Mouse (Mus musculus) megakaryocyte-erythroid progenitor cell, adult 5-6 weeks (primary cell): ENCODE measurements around the gene Sapcd1. TPM values are rescaled to one million over a fixed set of nuclear protein-coding genes. Genes with fewer than 3 reads are reported as not detected.

Experiments used
- ATAC-seq: replicated peaks from 2 replicates; pipeline ENCODE4 v1.8.0; 2016; ENCODE audit warnings: mild to moderate bottlenecking, inconsistent platforms; ENCODE audit not compliant: severe bottlenecking, poor library complexity, low FRiP score, low TSS enrichment
- total RNA-seq, 2 experiments: library from RNA; stranded (forward) in 1 of 2; stranded (reverse) in 1 of 2; fragments of 200-1000, 215-1000 nt in 1 of 2; fragments of >200 nt in 1 of 2; fragmentation: Nextera tagmentation in 1 of 2; gene quantifications; 2 replicates each; pipeline ENCODE4 v1.2.3; 2014 to 2017

Gene Sapcd1
- 9.4 and 14.7 TPM in 2 replicates for total RNA-seq (2014; fragmentation: Nextera tagmentation)
- total RNA-seq (2017), result 4.2 TPM in 1 of 2 replicates, not detected in the other

DNA sequence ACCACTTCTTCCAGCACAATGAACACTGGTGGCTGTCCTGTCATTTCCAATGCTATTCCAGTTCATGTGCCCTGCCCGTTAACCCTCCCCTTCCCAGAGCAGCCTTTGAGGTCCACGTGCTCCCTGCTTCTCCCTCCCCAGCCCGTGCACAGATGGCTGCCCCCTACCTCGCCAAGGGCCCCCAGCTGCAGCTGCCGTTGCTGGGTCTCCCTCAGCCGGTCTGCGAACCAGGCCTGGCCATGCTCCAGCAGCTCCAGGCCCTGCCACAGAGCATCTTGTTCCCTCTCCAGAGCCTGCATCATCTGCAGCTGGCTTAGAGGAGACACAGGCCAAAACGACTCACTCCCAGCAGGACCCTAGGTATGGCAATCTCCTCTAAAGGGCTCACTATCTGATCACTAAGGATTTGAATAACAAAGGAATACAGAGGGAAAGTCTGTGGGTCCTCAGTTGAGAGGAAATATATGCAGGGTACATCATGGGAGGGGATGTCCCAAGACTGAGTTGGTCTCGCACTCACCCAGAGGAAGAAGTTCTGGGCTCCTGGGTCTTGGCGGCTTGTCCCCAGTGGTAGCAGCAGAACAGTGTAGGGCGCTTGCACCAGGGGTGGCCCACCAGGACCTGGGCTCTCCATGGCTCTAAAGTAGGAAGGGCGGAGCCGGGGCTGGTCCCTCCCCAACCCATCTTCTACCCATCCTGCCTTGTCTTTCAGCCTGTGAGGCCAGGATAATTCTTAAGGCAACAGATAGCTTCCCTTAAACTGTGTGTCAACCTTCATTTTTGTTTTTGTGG is at the start of gene Sapcd1:
Gene Sapcd1 (minus strand): TSS at position 740 of the 792 bp plus-strand sequence.
- 0 out of 2 replicates have a peak, but pooled peaks have one; percentile 15 for ATAC-seq

DNA sequence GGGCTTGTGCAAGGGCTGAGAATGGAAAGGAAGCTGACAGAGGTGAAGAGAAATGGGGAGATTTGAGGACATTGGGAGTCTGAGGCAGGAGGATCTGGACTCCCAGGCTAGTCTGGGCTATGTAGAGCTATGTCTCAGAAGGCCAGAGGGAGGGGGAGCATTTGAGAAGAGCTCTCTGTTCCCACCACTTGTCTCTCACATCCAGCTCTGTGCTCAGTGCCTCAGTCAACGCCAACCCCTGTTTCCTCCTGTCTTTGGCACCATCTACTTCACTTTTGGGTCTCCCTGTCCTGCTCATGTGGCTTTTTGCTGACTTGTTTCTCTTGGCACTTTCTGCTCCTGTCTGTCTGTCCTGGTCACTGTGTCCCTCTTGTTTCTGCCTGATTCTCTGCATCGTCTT is 49.5 kb upstream of the Sapcd1 start:
- no peak for ATAC-seq

DNA sequence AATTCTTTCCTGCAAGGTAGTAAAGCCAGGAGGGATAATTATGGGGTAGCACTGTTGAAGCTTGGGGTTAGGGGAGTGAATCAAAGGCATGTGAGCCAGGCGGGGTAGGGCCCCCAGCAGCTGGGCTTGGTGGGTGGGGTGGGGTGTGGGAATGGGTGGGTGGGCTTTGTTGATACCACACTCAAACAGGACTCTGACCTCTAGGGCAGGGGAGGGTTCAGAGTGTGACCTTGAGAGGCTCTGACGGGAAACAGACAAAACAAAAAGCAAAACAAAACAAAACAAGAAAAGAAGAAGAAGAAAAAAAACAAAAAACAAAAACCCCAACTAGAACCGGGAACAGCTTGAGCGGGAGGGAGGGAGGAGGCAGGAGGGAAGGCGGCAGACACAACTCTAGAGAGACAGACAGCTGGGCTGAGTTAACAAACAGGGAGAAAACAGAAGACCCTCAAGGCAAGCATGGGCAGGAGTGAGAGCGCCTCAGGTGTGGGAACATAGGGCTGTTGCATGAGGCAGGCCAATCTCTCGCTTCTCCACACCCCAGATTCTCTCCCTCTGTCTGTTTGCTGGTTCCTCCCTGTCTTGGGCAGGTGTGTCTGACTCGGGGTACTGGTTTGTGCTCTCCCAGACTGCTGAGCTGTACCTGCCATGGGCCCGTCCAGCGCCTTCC is 48.8 kb upstream of the Sapcd1 start, which contains the start of gene Ly6g6e:
Gene Ly6g6e (plus strand): TSS at position 396 of the 670 bp plus-strand sequence.
- ATAC-seq, result no peak

DNA sequence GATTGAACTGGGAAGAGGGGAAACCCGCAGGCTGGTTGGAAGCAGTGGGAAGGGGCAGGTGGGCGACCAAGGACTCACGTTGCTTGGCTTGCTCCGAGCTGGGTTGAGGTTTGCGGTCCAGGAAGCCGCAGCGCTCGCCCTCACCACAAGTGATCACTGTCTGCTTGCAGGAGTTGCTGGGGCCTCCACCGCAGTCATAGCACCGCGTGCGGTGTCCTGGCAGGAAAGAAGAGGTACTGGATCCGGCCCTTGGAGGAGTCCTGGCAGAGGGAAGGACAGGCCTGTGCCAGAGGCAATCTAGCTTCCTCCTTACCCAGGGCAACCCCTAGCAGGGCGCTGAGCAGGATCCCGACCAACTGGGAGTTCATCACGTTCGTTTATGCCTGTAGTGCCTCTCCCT is 46.3 kb upstream of the Sapcd1 start:
- no peak for ATAC-seq

DNA sequence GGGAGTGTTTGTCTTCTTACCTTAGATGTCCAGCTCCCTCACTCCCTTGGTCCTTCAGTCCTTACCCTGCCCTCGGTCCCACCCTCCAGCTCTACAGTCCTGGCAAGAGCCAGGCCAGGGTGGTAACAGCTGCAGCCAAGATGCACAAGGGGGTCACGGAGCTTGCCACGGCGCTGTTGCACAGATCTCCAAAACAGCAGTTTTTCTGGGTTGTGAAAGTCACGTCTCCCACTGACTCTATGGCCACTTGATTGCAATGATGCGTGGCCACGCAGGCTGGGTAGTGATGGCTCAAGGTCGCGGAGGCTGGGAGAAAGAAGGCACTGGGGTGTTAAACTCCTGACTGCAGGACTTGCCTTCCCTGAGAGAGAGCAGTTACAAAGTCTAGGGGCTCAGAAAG is 43.6 kb upstream of the Sapcd1 start:
- ATAC-seq, result no peak

DNA sequence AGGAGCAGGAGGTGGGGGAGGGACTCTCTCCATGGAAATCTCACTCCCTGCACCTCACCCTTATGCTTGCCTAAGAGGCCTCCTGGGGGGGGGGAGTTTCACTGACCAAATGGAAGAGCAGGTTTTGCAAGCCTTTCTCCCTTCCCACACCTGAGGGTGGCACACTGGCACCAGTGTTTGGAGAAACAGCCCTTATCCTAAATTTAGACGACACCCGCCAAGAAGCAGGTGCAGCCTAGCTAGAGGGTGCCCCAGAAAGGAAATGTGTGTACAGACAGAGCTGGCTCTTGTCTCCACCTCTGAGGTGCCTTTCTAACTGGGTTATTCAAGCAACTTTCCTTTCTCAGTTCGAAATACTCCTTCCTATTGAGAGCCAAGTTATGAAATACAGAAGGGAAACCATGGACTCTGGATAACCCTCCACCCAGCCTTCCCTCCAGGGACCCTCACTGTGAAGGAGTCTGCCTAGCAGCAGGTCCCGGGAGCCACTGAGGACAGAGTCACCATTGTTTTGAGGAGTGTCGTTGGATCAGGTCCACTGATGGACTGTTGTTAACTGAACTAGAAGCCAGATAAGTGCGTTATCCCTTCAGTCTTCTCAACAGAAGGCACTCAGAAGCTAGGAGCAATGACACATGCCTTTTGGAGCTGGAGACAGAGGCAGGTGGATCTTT is 42.9 kb upstream of the Sapcd1 start:
- 0 out of 2 replicates have a peak, but pooled peaks have one; percentile 22 for ATAC-seq

DNA sequence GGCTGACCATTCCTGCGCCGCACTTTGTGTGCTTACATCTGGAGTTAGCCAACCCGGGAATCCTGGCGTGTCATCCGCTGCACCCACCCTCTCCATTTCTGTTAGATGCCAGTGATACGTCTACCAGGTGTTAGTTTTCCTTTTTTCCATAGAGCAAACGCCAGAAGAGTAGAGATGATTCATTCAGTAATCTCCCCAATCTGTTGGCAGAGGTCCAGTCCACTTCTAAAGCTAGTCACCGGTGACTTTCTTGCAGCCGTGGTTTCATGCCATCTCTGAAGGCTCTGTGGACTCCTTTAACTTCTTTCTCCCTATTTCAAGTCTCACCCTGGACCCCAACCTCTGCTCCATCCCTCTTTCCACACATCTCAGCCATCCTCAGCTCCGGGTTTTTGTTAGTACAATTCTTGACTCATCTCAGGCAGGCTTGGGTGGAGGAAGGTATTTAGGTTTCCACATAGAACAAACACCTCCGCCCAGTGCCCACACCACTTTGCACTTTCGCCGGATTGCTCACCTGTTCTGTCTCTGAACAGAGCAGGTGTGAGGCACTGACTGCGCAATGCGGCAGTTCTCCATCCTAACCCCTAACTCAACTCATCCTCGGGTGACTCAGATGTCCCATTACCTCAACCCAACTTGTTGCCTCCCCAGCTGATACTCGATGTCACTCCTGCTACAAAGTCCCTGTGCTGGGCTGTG is 40.5 kb upstream of the Sapcd1 start:
- no peak for ATAC-seq

DNA sequence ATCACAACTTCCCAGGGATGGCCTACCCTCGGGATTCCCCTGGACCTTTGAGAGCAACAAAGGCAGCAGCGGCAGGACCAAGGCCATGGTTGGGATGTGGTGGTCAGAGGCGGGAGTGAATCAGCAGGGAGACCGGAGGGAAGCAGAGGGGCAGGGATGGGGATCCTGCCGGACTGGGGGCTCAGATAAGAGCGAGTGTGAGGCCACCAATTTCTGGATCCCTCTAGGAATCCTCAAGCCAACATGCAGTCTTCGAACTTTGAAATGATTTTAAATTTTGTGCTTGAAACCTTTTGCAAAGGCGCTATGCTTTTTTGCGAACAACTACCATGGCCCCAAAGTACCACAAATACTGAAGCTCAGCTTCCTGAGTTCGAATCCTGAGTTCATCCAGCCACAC is 38.3 kb upstream of the Sapcd1 start, which contains the start of gene Mpig6b:
Gene Mpig6b (minus strand): TSS at position 101 of the 400 bp plus-strand sequence.
- ATAC-seq, result no peak

DNA sequence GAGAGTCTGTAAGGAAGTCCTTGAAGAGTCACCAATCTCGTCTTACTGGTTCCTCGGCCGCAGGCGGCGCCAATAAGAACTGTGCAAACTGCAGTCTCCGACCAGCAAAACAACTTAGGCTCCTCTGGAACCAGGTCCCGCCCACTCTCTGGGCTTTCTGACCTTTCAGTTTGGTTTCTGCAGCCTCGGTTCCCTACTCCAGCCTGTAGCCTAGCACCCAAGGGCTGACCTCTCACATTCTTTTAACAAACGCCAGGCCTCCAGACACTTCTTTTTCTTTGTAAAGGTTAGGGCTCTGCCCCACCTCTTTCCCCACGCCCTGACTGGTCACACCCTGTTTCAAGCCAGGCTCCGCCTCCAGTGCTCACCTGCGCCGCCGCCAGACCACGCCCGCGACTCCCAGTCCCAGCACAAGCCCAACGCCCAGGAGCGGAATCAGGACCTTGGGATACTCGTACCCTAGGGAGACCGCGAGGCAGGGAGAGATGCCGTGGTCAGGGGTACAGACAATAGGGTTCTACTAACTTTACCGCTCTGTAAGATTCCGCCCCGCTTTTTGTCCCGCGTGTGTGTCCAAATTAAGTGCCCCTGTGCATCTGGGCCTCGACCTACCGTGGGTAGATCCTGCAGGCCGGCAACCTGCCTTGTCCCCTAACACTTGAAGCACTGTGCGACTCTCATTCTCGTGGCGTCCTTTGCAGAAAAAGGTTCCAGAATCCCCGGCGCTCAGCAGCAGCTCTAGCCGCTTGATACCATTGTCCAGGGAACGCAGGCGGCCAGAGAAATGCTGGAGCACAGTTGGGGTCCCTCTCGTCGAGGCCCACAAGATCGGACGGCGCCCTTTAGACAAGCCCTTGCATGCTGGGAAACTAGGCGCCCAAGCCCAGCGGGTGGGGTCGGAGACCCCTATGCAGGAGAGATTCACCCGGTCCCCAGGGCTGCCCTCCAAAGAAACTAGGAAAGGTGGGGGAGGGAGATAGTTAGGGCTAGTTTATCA is 37.4 kb upstream of the Sapcd1 start, which contains the start of gene Ly6g6c:
Gene Ly6g6c (plus strand): TSS at position 438 of the 997 bp plus-strand sequence.
- 0 out of 2 replicates have a peak, but pooled peaks have one; percentile 12 for ATAC-seq

DNA sequence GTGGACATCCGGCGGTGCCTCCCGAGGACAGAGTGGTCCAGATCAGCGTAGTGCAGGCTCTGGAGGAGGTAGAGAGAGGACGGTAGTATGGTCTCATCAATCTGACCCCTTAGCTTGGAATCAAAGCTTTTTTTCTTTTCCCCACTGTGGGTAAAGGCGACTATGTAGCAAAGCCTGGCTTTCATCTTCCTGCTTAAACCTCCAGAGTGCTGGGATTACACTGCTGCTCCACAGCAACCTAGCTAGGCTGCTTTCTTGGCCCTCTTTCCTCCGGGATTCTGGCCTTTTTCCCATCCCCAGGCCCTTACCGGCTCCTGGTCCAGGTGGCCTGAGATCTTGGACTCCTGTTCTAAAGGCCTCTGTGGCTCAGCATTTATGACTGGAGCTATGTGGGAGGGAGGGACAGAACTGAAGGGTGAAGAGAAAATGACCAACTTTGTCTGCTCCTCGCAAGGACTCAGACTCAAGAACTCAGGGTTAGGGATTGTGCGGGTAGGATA is 36.6 kb upstream of the Sapcd1 start:
- no peak for ATAC-seq

DNA sequence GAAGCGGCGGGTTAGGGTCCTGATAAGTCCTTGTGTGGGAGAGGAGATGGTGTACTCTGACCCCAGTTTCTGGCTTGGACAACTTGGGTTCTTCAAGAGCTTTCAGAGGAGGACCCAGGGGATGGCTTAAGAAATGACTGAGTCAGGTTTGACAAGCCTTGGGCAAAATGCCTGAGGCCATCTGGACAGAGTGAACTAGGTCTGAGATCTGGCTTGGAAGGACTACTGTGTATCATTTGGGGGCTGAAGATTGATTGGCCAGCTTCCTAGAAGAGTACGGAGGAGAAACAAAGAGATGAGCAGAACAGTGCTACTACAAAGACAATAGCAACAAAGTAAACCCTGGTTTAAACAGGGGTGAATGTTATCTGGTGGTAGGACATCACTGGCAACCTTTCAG is 35.6 kb upstream of the Sapcd1 start:
- ATAC-seq, result no peak

DNA sequence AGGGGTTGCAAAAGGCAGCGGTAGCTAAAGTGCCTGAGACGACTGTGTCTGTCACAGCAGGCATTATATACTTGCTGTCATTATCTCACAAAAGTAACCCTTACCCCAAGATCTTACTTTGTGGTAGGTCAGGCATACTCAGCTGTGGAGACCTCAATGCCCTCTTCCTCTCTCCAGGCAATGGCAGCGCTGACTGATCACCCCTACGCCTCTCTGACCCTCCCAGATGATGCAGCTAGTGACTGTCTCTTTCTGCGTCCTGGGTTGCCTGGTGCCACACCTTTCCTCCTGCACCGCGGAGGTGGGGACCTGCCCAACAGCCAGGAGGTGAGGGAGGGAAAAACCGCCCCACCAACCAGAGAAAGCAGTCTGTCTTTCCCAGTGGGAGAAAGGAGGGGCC is 33.5 kb upstream of the Sapcd1 start:
- no peak for ATAC-seq

DNA sequence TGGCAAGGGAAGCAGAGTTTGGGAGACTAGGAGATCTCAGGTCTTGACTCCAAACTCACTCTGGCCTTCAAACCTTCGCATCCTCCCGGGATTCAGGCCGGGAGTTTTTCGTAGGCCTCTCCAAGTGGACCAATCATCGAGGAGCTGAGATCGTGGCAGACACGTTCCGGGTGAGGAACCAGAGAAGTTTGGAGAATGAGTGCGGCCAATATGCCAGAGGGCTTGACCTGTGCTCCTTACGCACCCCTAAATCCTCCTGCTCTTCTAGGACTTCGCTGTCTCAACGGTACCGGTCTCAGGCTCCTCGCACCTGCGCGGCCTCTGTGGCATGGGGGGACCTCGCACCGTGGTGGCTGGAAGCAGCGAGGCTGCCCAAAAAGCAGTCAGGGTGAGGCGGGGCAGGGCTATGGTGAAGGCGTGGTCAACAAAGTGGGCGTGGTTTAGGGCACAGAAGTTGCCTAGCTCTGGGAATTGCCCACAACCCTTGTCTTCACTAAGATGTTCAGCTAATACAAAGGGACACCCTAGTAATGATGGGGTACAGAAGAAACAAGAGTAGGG is 33.0 kb upstream of the Sapcd1 start:
- no peak for ATAC-seq

DNA sequence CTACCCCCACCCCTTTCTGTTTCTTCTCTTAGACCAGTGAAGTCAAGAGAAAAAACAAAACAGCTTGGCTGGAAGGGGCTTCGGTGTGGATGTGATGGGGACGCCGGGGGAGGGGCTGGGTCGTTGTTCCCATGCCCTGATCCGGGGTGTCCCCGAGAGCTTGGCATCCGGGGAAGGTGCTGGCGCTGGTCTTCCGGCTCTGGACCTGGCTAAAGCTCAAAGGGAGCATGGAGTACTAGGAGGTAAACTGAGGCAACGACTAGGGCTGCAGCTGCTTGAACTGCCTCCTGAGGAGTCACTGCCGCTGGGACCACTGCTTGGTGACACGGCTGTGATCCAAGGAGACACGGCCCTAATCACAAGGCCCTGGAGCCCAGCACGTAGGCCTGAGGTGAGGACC is 32.3 kb upstream of the Sapcd1 start:
- ATAC-seq, result no peak

DNA sequence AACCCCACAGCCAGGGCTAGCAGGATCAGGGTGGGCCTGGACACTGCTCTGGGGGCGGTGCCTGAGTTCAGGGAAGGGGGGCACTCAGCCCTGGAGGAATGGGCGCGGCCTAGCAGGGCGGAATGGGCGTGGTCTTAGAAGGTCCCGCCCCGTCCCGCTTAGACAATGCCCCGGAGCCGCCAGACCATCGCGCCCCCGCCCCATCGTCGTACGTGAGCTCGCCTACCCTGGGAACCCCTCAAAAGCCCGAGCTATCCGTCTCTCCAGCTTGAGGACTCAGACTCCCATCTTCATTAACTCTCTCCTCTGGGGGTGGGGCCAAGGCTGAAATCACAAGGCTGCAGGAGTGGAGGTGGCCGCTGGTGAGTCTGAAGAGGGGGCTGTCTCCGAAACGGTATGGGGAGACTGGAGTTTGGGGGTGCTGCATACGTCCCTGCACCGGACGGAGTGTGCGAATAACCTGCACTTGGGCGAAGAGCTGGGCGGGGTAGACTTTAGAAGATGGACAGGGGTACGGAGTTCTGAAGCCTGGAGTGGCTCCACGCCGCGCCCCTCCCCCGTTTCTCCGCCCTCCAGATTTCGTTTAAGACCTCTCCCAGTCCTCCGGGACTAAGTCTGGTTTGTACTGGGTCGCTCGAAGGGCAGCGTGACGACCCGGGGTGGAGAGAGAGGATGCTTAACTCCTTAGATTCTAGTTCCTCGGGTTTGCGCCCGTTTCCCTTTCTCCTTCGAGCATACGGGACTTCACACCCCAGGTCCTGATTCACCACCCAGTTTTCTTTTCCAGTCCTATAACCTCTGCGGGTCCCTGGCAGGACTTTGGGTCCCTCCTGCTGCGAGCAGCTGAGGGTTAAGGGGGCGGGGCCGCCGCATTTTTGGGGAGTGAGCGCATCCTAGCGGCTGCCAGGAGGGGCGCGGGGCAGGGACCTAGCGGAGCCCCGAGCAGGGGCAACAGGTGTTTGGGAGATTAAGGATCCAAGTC is 31.4 kb upstream of the Sapcd1 start, which contains the start of gene Ddah2:
Gene Ddah2 (plus strand): TSS at position 125 of the 982 bp plus-strand sequence.
- ATAC-seq, result peak; percentile 58

DNA sequence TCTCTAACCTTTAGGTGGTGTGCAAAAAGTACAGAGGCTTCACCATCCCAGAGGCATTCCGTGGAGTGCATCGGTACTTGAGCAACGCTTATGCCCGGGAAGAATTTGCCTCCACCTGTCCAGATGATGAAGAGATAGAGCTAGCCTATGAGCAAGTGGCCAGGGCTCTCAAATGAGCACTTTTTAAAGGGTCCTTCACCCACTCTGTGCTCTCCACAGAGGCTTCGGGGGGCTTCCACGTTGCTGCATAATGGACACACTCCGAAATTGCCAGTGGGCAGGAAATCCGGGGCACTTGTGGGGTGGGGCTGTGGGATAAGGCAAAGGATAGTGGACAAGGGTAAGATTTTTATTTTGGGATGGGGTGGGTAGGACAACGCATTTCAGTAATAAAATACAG is 30.5 kb upstream of the Sapcd1 start:
- no peak for ATAC-seq
